Mouse (Mus musculus): ENCODE measurements around the gene Gm44511.
"Not testable (repeated sequence)": the region's sequence is repeated elsewhere in the genome, so short reads cannot be mapped to it uniquely, and the experiment has no call there.

The Gm44511 gene

GRCm38 (mm10) chr6:128800696-128801095 lies 25.4 kb downstream of the Gm44511 start:
- not testable (repeated sequence) for DNase-seq (ENCODE audit: low spot score in 2 of 2)

GRCm38 (mm10) chr6:128799896-128800270 lies 26.2 kb downstream of the Gm44511 start:
- DNase-seq (ENCODE audit: low spot score in 2 of 2): no peak

GRCm38 (mm10) chr6:128799144-128799895 lies 26.8 kb downstream of the Gm44511 start:
- peak; percentile 73 to 89 for DNase-seq (ENCODE audit: low spot score in 2 of 2)

- DNase-seq (ENCODE audit: low spot score in 2 of 2): peak; percentile 52 to 82
These were observed 27.4 kb downstream of the Gm44511 start for GRCm38 (mm10) chr6:128798772-128799143.

GRCm38 (mm10) chr6:128797936-128798771 lies 28.0 kb downstream of the Gm44511 start:
- DNase-seq (ENCODE audit: low spot score in 2 of 2): peak in 1 of 2 experiments; percentile 14

- DNase-seq (ENCODE audit: low spot score in 2 of 2): no peak
These were observed 28.8 kb downstream of the Gm44511 start for GRCm38 (mm10) chr6:128797185-128797905.

- DNase-seq (ENCODE audit: low spot score in 2 of 2): no peak
These were observed 29.7 kb downstream of the Gm44511 start for GRCm38 (mm10) chr6:128796321-128796955.

- no peak for DNase-seq (ENCODE audit: low spot score in 2 of 2)
These were observed 32.4 kb downstream of the Gm44511 start for GRCm38 (mm10) chr6:128793734-128794133.

- DNase-seq (ENCODE audit: low spot score in 2 of 2): not testable (repeated sequence)
These were observed 35.6 kb downstream of the Gm44511 start for GRCm38 (mm10) chr6:128790491-128790994.

GRCm38 (mm10) chr6:128789115-128789514 lies 37.0 kb downstream of the Gm44511 start, which contains the start of gene Klrb1c:
Gene Klrb1c, minus strand, starts transcription at chr6:128789215.
- no peak for DNase-seq (ENCODE audit: low spot score in 2 of 2)

GRCm38 (mm10) chr6:128788517-128788916 lies 37.6 kb downstream of the Gm44511 start:
- DNase-seq (ENCODE audit: low spot score in 2 of 2): no peak

GRCm38 (mm10) chr6:128786396-128786795 lies 39.7 kb downstream of the Gm44511 start:
- DNase-seq (ENCODE audit: low spot score in 2 of 2): not testable (repeated sequence)

GRCm38 (mm10) chr6:128769481-128770253 lies 56.4 kb downstream of the Gm44511 start:
- no peak for DNase-seq (ENCODE audit: low spot score in 2 of 2)

GRCm38 (mm10) chr6:128768047-128768446 lies 58.1 kb downstream of the Gm44511 start:
- no peak for DNase-seq (ENCODE audit: low spot score in 2 of 2)

- DNase-seq (ENCODE audit: low spot score in 2 of 2): peak; percentile 34 to 40
These were observed 59.4 kb downstream of the Gm44511 start for GRCm38 (mm10) chr6:128766486-128767254.

- DNase-seq (ENCODE audit: low spot score in 2 of 2): no peak
These were observed 60.9 kb downstream of the Gm44511 start for GRCm38 (mm10) chr6:128765211-128765610.

- no peak for DNase-seq (ENCODE audit: low spot score in 2 of 2)
These were observed 61.5 kb downstream of the Gm44511 start for GRCm38 (mm10) chr6:128764598-128764997.

GRCm38 (mm10) chr6:128763736-128764523 lies 62.2 kb downstream of the Gm44511 start:
- DNase-seq (ENCODE audit: low spot score in 2 of 2): peak; percentile 97 to 98
